Mouse (Mus musculus) heart, postnatal 25 days (tissue): ENCODE results near the gene Evx2. TPM values are rescaled to one million over a fixed set of nuclear protein-coding genes. Genes with fewer than 3 reads are reported as not detected.

Source experiments
- DNase-seq: peaks from one replicate; pipeline ENCODE4 v3.0.0; 2022; ENCODE audit warnings: low spot score
- intact Hi-C: fragments of 180-260 bp; cut with DNase I; formaldehyde crosslinking; loops from one replicate; pipeline ENCODE4 v1.15.1; 2025
- total RNA-seq, 2 experiments: library from RNA; stranded (reverse); gene quantifications; 2 replicates each; pipeline ENCODE4 v1.2.3; 2021

The Evx2 gene
- total RNA-seq, 2 experiments from 2014 or later, result not detected

- intact Hi-C loops, result loop anchor here (5.0 to 10.0 kb wide), 3 partner anchors 895 to 1395 kb away; partner anchors contain the start of genes Chn1, Chrna1 and Sp9
- DNase-seq, result no peak
Observed at GRCm38 (mm10) chr2:74669650-74670235, 10.4 kb upstream of the Evx2 start.

- no peak for DNase-seq
- intact Hi-C loops, result loop anchor here (10.0 kb wide), 2 partner anchors 894 to 1394 kb away; partner anchors contain the start of genes Chn1 and Sp9
Observed at GRCm38 (mm10) chr2:74669230-74669578, 9.8 kb upstream of the Evx2 start.

GRCm38 (mm10) chr2:74668370-74669229 is 9.2 kb upstream of the Evx2 start:
- no peak for DNase-seq

GRCm38 (mm10) chr2:74667842-74668357 is 8.5 kb upstream of the Evx2 start, which contains the start of gene Hoxd13:
Gene Hoxd13 (plus strand): TSS chr2:74668310.
- DNase-seq, result no peak
- intact Hi-C loops, result loop anchor here (10.0 kb wide), 2 partner anchors 893 to 1393 kb away; partner anchors contain the start of genes Chn1 and Sp9

More at GRCm38 (mm10) chr2:74668370-74669229, 9.2 kb upstream of the Evx2 start:
- intact Hi-C loops, result loop anchor here (10.0 kb wide), 2 partner anchors 894 to 1394 kb away; partner anchors contain the start of genes Chn1 and Sp9

- intact Hi-C loops, result loop anchor here (10.0 kb wide), 2 partner anchors 893 to 1393 kb away; partner anchors contain the start of genes Chn1 and Sp9
- DNase-seq, result no peak
Observed at GRCm38 (mm10) chr2:74667191-74667841, 8.0 kb upstream of the Evx2 start.

- intact Hi-C loops, result loop anchor here (1.0 to 10.0 kb wide), 3 partner anchors 598 to 1392 kb away; partner anchors contain the start of genes Chn1 and Sp9
- DNase-seq, result no peak
Observed at GRCm38 (mm10) chr2:74666411-74666810, 7.1 kb upstream of the Evx2 start.

GRCm38 (mm10) chr2:74663291-74663925 is 4.1 kb upstream of the Evx2 start:
- no peak for DNase-seq
- intact Hi-C loops, result loop anchor here (2.0 to 10.0 kb wide), 4 partner anchors 363 to 1389 kb away; partner anchors contain the start of genes Chn1 and Sp9

GRCm38 (mm10) chr2:74661685-74662084 is 2.3 kb upstream of the Evx2 start:
- no peak for DNase-seq
- intact Hi-C loops, result loop anchor here (2.0 to 10.0 kb wide), 4 partner anchors 361 to 1387 kb away; partner anchors contain the start of genes Chn1 and Sp9

- DNase-seq, result no peak
- intact Hi-C loops, result loop anchor here (10.0 kb wide), 2 partner anchors 886 to 1386 kb away; partner anchors contain the start of genes Chn1 and Sp9
Observed at GRCm38 (mm10) chr2:74660421-74661375, 1.3 kb upstream of the Evx2 start.

- intact Hi-C loops, result no loop called here
- no peak for DNase-seq
Observed at GRCm38 (mm10) chr2:74658667-74659371, 538 bp downstream of the Evx2 start.

GRCm38 (mm10) chr2:74658024-74658666 is 1.2 kb downstream of the Evx2 start:
- DNase-seq, result no peak
- intact Hi-C loops, result no loop called here

GRCm38 (mm10) chr2:74657251-74658023 is 1.9 kb downstream of the Evx2 start:
- no peak for DNase-seq
- intact Hi-C loops, result no loop called here

GRCm38 (mm10) chr2:74656632-74657021 is 2.7 kb downstream of the Evx2 start:
- intact Hi-C loops, result no loop called here

GRCm38 (mm10) chr2:74655821-74656631 is 3.3 kb downstream of the Evx2 start:
- intact Hi-C loops, result no loop called here
- DNase-seq, result no peak

More at GRCm38 (mm10) chr2:74656632-74657021, 2.7 kb downstream of the Evx2 start:
- no peak for DNase-seq

GRCm38 (mm10) chr2:74655420-74655781 is 4.0 kb downstream of the Evx2 start:
- DNase-seq, result no peak
- intact Hi-C loops, result no loop called here
